Mouse (Mus musculus): ENCODE measurements around the gene Tpsb2.
A peak's percentile ranks its signal among the peaks of the same experiment; 100 is the strongest.

Tpsb2 gene

GRCm38 (mm10) chr17:25366005-25366404, at the start of gene Tpsb2:
TSS of gene Tpsb2 (plus strand) at chr17:25366305.
- DNase-seq (ENCODE audit: low spot score) = no peak

- no peak for DNase-seq (ENCODE audit: low spot score)
These were observed 47.8 kb upstream of the Tpsb2 start, which contains the start of gene Prss29 for GRCm38 (mm10) chr17:25318354-25318753. TSS of gene Prss29 (plus strand) at chr17:25318654.

- DNase-seq (ENCODE audit: low spot score) = no peak
These were observed 45.3 kb upstream of the Tpsb2 start for GRCm38 (mm10) chr17:25320819-25321218.

- DNase-seq (ENCODE audit: low spot score) = no peak
These were observed 43.2 kb upstream of the Tpsb2 start for GRCm38 (mm10) chr17:25322930-25323329.

- DNase-seq (ENCODE audit: low spot score) = no peak
These were observed 33.8 kb upstream of the Tpsb2 start for GRCm38 (mm10) chr17:25332321-25332720.

GRCm38 (mm10) chr17:25333943-25334342, 32.2 kb upstream of the Tpsb2 start:
- peak; percentile 49 for DNase-seq (ENCODE audit: low spot score)

- DNase-seq (ENCODE audit: low spot score) = no peak
These were observed 27.9 kb upstream of the Tpsb2 start for GRCm38 (mm10) chr17:25338218-25338617.

GRCm38 (mm10) chr17:25340003-25340402, 26.1 kb upstream of the Tpsb2 start:
- no peak for DNase-seq (ENCODE audit: low spot score)

- no peak for DNase-seq (ENCODE audit: low spot score)
These were observed 24.6 kb upstream of the Tpsb2 start for GRCm38 (mm10) chr17:25341490-25341889.

GRCm38 (mm10) chr17:25345462-25345861, 20.6 kb upstream of the Tpsb2 start, which contains the start of gene Tpsab1:
TSS of gene Tpsab1 (minus strand) at chr17:25345562.
- no peak for DNase-seq (ENCODE audit: low spot score)

GRCm38 (mm10) chr17:25361291-25361690, 4.8 kb upstream of the Tpsb2 start:
- no peak for DNase-seq (ENCODE audit: low spot score)

- no peak for DNase-seq (ENCODE audit: low spot score)
These were observed 2.4 kb upstream of the Tpsb2 start for GRCm38 (mm10) chr17:25363726-25364125.

GRCm38 (mm10) chr17:25368973-25369372, 2.9 kb downstream of the Tpsb2 start, which contains the start of gene Tpsg1:
TSS of gene Tpsg1 (plus strand) at chr17:25369273.
- no peak for DNase-seq (ENCODE audit: low spot score)

- no peak for DNase-seq (ENCODE audit: low spot score)
These were observed 6.4 kb downstream of the Tpsb2 start for GRCm38 (mm10) chr17:25372491-25372890.

GRCm38 (mm10) chr17:25374011-25374410, 7.9 kb downstream of the Tpsb2 start:
- no peak for DNase-seq (ENCODE audit: low spot score)

- DNase-seq (ENCODE audit: low spot score) = no peak
These were observed 28.4 kb downstream of the Tpsb2 start for GRCm38 (mm10) chr17:25394526-25394925.

- peak; percentile 53 for DNase-seq (ENCODE audit: low spot score)
These were observed 31.9 kb downstream of the Tpsb2 start for GRCm38 (mm10) chr17:25397804-25398519.

GRCm38 (mm10) chr17:25398520-25398838, 32.4 kb downstream of the Tpsb2 start:
- DNase-seq (ENCODE audit: low spot score) = no peak

- DNase-seq (ENCODE audit: low spot score) = no peak
These were observed 34.3 kb downstream of the Tpsb2 start for GRCm38 (mm10) chr17:25400443-25400842.

GRCm38 (mm10) chr17:25401491-25401890, 35.4 kb downstream of the Tpsb2 start:
- no peak for DNase-seq (ENCODE audit: low spot score)

GRCm38 (mm10) chr17:25402224-25402623, 36.1 kb downstream of the Tpsb2 start:
- DNase-seq (ENCODE audit: low spot score) = no peak

- DNase-seq (ENCODE audit: low spot score) = no peak
These were observed 38.1 kb downstream of the Tpsb2 start for GRCm38 (mm10) chr17:25404190-25404589.

GRCm38 (mm10) chr17:25405224-25405895, 39.3 kb downstream of the Tpsb2 start:
- DNase-seq (ENCODE audit: low spot score) = no peak

Data from testis, postnatal 14 days (tissue).